Mouse (Mus musculus): Measurements from ENCODE around the gene Cdr2.

DNA sequence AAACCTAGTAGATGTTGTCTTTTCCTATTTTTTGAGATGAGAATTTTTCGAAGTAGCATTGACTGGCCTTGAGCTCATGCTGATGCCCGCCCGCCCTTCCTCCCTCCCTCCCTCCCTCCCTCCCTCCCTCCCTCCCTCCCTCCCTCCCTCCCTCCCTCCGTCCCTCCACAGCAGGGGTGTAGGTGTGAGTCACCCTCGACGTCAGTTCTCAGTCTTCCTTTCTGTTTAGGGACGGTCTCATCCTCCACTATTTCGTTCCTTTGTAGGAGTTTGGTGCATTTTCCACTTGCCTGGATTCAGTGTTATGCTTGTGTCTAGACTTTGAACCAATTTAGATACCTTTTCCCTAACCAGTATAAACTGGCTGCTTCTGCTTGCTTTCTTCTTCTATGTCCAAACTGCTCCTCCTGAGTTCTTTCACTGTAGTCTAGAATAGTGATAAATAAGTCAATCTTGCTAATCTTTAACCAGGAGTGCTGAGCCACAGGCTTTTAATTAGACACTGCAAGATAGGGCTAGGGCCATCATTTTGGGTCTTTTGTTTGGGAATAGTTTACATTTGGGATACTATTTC, 38.1 kb downstream of the Cdr2 start:
- TF ChIP-seq CTCF (IDR thresholded peaks at IDR 0.05) = no peak
- no peak for TF ChIP-seq EP300 (IDR thresholded peaks at IDR 0.05)

Measured in lung, postnatal 0 days (tissue).